Mouse (Mus musculus) common myeloid progenitor, adult 5-6 weeks (primary cell): ENCODE results near the gene Mgarp. TPM values are rescaled to one million over a fixed set of nuclear protein-coding genes. Genes with fewer than 3 reads are reported as not detected.
A peak's percentile ranks its signal among the peaks of the same experiment; 100 is the strongest.
"Not testable (repeated sequence)": the region's sequence is repeated elsewhere in the genome, so short reads cannot be mapped to it uniquely, and the experiment has no call there.

ENCODE experiments used
- ATAC-seq: replicated peaks from 2 replicates; pipeline ENCODE4 v1.8.0; 2016; ENCODE audit warnings: low read depth, mild to moderate bottlenecking, moderate TSS enrichment, inconsistent platforms; ENCODE audit not compliant: poor library complexity, severe bottlenecking
- total RNA-seq: library from RNA; stranded (forward); fragments of 200-1000, 187-1606 nt; gene quantifications from 2 replicates; pipeline ENCODE4 v1.2.3, GENCODE M21; 2017

Mgarp gene
- not detected in 2 replicates for total RNA-seq

GRCm38 (mm10) chr3:51396219-51397068 is at the start of gene Mgarp:
Mgarp (minus strand) TSS chr3:51396738.
- ATAC-seq = peak; percentile 93

- ATAC-seq = no peak
Observed at GRCm38 (mm10) chr3:51434871-51435595, 38.5 kb upstream of the Mgarp start.

- ATAC-seq = not testable (repeated sequence)
Observed at GRCm38 (mm10) chr3:51434364-51434763, 37.8 kb upstream of the Mgarp start.

- ATAC-seq = no peak
Observed at GRCm38 (mm10) chr3:51425394-51425793, 28.9 kb upstream of the Mgarp start.

GRCm38 (mm10) chr3:51421921-51422320 is 25.4 kb upstream of the Mgarp start:
- peak; percentile 50 for ATAC-seq

- ATAC-seq = no peak
Observed at GRCm38 (mm10) chr3:51417966-51418365, 21.4 kb upstream of the Mgarp start.

- ATAC-seq = no peak
Observed at GRCm38 (mm10) chr3:51417485-51417884, 20.9 kb upstream of the Mgarp start.

- ATAC-seq = no peak
Observed at GRCm38 (mm10) chr3:51417135-51417458, 20.6 kb upstream of the Mgarp start.

- peak; percentile 35 for ATAC-seq
Observed at GRCm38 (mm10) chr3:51416364-51417134, 20.0 kb upstream of the Mgarp start.

- ATAC-seq = no peak
Observed at GRCm38 (mm10) chr3:51416073-51416363, 19.5 kb upstream of the Mgarp start.

GRCm38 (mm10) chr3:51415098-51416072 is 18.8 kb upstream of the Mgarp start, which contains the start of gene Naa15:
Naa15 (plus strand) TSS chr3:51415148.
- ATAC-seq = peak; percentile 91

GRCm38 (mm10) chr3:51413276-51413675 is 16.7 kb upstream of the Mgarp start:
- no peak for ATAC-seq

GRCm38 (mm10) chr3:51412457-51412856 is 15.9 kb upstream of the Mgarp start:
- no peak for ATAC-seq

- peak; percentile 99 for ATAC-seq
Observed at GRCm38 (mm10) chr3:51408561-51409183, 12.1 kb upstream of the Mgarp start, which contains the start of gene Ndufc1. Ndufc1 (minus strand) TSS chr3:51408988.

GRCm38 (mm10) chr3:51407870-51408560 is 11.5 kb upstream of the Mgarp start:
- ATAC-seq = no peak; the same call in 1 of the 2 replicates

GRCm38 (mm10) chr3:51402628-51403027 is 6.1 kb upstream of the Mgarp start:
- no peak for ATAC-seq

- not testable (repeated sequence) for ATAC-seq
Observed at GRCm38 (mm10) chr3:51402054-51402453, 5.5 kb upstream of the Mgarp start.

GRCm38 (mm10) chr3:51400682-51401081 is 4.1 kb upstream of the Mgarp start:
- no peak for ATAC-seq
